Mouse (Mus musculus): Measurements from ENCODE around the gene Pde4a. TPM values are rescaled to one million over a fixed set of nuclear protein-coding genes. Genes with fewer than 3 reads are reported as not detected.
A peak's percentile ranks its signal among the peaks of the same experiment; 100 is the strongest.

The Pde4a gene
- polyA plus RNA-seq, 1 experiment: 9.5 TPM

DNA sequence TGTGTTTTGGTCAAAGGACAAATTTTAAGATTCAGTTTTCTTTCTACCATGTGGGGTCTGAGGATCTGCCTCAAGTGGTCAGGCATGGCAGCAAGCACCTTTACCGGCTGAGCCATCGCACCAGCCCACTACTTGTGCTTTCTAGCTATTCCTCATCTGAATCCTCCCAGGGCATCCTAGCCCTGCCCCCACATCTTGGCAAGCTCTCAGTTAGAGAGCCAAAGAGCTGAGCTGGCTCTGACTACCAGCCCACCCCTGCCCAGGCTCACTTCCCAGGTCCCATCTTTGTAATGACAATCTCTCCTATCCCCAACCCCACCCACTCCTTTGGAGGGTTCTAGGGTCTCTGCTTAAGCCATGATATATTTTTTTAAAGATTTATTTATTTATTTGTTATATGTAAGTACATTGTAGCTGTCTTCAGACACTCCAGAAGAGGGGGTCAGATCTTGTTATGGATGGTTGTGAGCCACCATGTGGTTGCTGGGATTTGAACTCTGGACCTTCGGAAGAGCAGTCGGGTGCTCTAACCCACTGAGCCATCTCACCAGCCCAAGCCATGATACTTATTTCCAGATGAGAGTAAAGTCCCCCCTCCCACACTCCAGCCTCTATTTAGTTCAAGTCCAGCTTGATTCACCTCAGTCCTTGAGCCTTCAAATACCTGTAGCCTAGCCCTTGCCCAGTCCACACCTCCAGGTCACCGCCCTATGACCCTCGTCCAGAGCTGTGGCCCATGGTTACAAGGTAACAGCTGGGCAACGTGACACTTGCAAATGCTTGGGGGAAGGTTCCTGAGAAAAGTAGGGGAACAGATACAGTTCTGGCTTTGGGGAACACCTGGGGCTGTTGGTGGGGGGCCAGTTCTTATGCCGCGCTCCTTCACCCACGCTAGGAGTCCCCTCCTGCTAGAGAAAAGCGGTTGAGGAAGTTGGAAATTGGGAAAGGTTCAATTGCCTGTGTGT is 2.1 kb upstream of the Pde4a start:
- H3K27me3 ChIP-seq (ENCODE audit: control insufficient read depth, insufficient read depth, low read length, poor library complexity, severe bottlenecking): peaks cover 5% of the 10 kb centered on the region
- H3K4me3 ChIP-seq (ENCODE audit: low read depth, low read length): no peak overlapping the region
- no peak overlapping the region for H3K27ac ChIP-seq (ENCODE audit: insufficient read depth, low read length)
- H3K36me3 ChIP-seq (ENCODE audit: control insufficient read depth, insufficient read depth, low read length, poor library complexity, severe bottlenecking): no peaks in the 10 kb centered on the region
- TF ChIP-seq EP300 (IDR thresholded peaks at IDR 0.05; ENCODE audit: insufficient read depth, low read depth, low read length) (no peak), POLR2A (IDR thresholded peaks at IDR 0.05; ENCODE audit: insufficient read depth, low read length) (no peak), CTCF (IDR thresholded peaks at IDR 0.05; ENCODE audit: low read depth, low read length) (no peak)
- H3K9me3 ChIP-seq (replicated peaks; ENCODE audit: control insufficient read depth, insufficient read depth, low read length, poor library complexity, severe bottlenecking): no peaks in the 10 kb centered on the region
- no peak overlapping the region for H3K9ac ChIP-seq (ENCODE audit: low read depth, poor library complexity, severe bottlenecking)
- no peaks in the 10 kb centered on the region for H3K4me1 ChIP-seq (ENCODE audit: control insufficient read depth, insufficient read depth, low read length)

- no peaks in the 10 kb centered on the region for H3K36me3 ChIP-seq (ENCODE audit: control insufficient read depth, insufficient read depth, low read length, poor library complexity, severe bottlenecking)
- peak overlapping the region; percentile 12 for H3K4me3 ChIP-seq (ENCODE audit: low read depth, low read length)
- H3K27ac ChIP-seq (ENCODE audit: insufficient read depth, low read length): no peak overlapping the region
- no peaks in the 10 kb centered on the region for H3K4me1 ChIP-seq (ENCODE audit: control insufficient read depth, insufficient read depth, low read length)
- TF ChIP-seq EP300 (IDR thresholded peaks at IDR 0.05; ENCODE audit: insufficient read depth, low read depth, low read length) (no peak), CTCF (IDR thresholded peaks at IDR 0.05; ENCODE audit: low read depth, low read length) (no peak), POLR2A (IDR thresholded peaks at IDR 0.05; ENCODE audit: insufficient read depth, low read length) (no peak)
- peaks cover 5% of the 10 kb centered on the region for H3K27me3 ChIP-seq (ENCODE audit: control insufficient read depth, insufficient read depth, low read length, poor library complexity, severe bottlenecking)
- H3K9me3 ChIP-seq (replicated peaks; ENCODE audit: control insufficient read depth, insufficient read depth, low read length, poor library complexity, severe bottlenecking): no peaks in the 10 kb centered on the region
- H3K9ac ChIP-seq (ENCODE audit: low read depth, poor library complexity, severe bottlenecking): 0 out of 2 replicates have a peak overlapping the region, but pooled peaks have one; percentile 10
Measured at GRCm38 (mm10) chr9:21164072-21164471, 1.4 kb upstream of the Pde4a start.

GRCm38 (mm10) chr9:21165952-21166451 is 488 bp downstream of the Pde4a start:
- Histone ChIP-seq H3K4me1 (ENCODE audit: control insufficient read depth, insufficient read depth, low read length) (no peaks in the 10 kb centered on the region), H3K27me3 (ENCODE audit: control insufficient read depth, insufficient read depth, low read length, poor library complexity, severe bottlenecking) (peaks cover 5% of the 10 kb centered on the region), H3K36me3 (ENCODE audit: control insufficient read depth, insufficient read depth, low read length, poor library complexity, severe bottlenecking) (no peaks in the 10 kb centered on the region)

DNA sequence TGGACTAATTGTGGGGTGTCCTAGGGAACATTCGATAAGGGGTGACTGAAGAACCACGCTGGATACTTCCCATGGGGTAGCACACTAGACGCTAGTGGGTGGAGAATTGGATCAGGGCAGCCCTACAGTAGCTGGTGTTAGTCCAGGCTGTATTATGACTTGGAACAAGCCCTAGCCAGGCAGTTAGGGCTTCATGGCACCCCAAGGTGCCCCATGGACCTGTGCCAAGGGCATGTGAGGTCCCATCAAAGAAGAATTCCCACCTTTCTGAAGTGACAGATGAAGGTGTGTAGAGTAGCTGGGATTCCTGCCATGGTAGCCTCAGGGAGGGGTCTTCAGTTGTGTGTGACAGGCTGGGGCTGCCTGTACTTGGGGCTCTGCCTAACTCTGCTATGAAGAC is 1.0 kb downstream of the Pde4a start:
- Histone ChIP-seq H3K36me3 (ENCODE audit: control insufficient read depth, insufficient read depth, low read length, poor library complexity, severe bottlenecking) (no peaks in the 10 kb centered on the region), H3K27ac (ENCODE audit: insufficient read depth, low read length) (no peak overlapping the region), H3K4me3 (ENCODE audit: low read depth, low read length) (peak overlapping the region; percentile 27), H3K27me3 (ENCODE audit: control insufficient read depth, insufficient read depth, low read length, poor library complexity, severe bottlenecking) (peaks cover 5% of the 10 kb centered on the region), H3K9me3 (replicated peaks; ENCODE audit: control insufficient read depth, insufficient read depth, low read length, poor library complexity, severe bottlenecking) (no peaks in the 10 kb centered on the region), H3K4me1 (ENCODE audit: control insufficient read depth, insufficient read depth, low read length) (no peaks in the 10 kb centered on the region), H3K9ac (ENCODE audit: low read depth, poor library complexity, severe bottlenecking) (no peak overlapping the region)
- TF ChIP-seq CTCF (IDR thresholded peaks at IDR 0.05; ENCODE audit: low read depth, low read length) (no peak), EP300 (IDR thresholded peaks at IDR 0.05; ENCODE audit: insufficient read depth, low read depth, low read length) (no peak), POLR2A (IDR thresholded peaks at IDR 0.05; ENCODE audit: insufficient read depth, low read length) (no peak)

More at GRCm38 (mm10) chr9:21165952-21166451, 488 bp downstream of the Pde4a start:
- Histone ChIP-seq H3K9me3 (replicated peaks; ENCODE audit: control insufficient read depth, insufficient read depth, low read length, poor library complexity, severe bottlenecking) (no peaks in the 10 kb centered on the region), H3K9ac (ENCODE audit: low read depth, poor library complexity, severe bottlenecking) (peak overlapping the region; percentile 85), H3K4me3 (ENCODE audit: low read depth, low read length) (peak overlapping the region; percentile 70), H3K27ac (ENCODE audit: insufficient read depth, low read length) (no peak overlapping the region)
- TF ChIP-seq EP300 (IDR thresholded peaks at IDR 0.05; ENCODE audit: insufficient read depth, low read depth, low read length) (no peak), CTCF (IDR thresholded peaks at IDR 0.05; ENCODE audit: low read depth, low read length) (peak; percentile 54), POLR2A (IDR thresholded peaks at IDR 0.05; ENCODE audit: insufficient read depth, low read length) (no peak)

DNA sequence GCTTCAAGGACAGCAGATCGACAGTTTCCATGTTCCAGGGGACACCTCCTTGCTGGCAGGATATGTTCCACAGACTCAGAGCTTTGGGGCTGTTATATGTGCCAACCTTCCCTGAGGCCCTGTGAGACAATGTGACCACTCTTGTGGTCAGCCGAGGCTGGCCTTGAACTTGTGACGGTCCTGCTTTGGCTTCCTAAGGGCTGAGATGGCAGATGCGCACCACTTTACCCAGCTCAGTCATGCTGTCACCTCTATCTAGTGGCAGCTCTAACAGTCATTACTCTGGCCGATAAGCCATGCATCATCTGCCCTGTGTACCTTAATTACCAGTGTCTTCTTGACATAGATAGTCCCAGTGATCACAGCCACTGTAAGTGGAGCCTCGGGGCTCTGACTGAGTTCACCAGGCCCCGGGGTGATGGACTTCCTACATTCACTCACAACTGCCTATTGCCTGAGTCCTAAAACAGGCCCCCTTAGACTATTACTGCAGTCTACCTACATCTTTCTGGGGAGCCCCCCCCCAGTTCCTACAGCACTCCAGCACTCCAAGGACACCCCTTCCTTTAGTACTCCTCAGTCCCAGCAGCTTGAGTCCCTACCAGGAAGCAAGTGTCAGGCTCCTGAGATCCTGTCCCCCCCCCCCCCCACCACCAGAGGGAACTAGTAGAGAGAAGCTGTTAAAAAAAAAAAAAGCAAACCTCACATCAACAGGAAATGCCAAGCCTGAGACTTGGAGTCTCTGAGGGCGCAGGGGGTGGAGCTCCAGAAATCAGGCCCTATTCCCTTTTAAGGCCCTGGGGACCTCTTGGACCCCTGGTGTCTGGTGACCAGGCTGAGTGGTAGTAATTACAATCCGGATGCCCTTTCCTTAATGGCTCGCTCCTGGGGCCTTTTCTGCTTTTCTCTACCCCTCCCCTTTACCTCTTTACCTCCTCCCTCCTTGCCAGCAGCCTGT is 1.9 kb downstream of the Pde4a start:
- Histone ChIP-seq H3K9me3 (replicated peaks; ENCODE audit: control insufficient read depth, insufficient read depth, low read length, poor library complexity, severe bottlenecking) (no peaks in the 10 kb centered on the region), H3K4me3 (ENCODE audit: low read depth, low read length) (no peak overlapping the region), H3K27me3 (ENCODE audit: control insufficient read depth, insufficient read depth, low read length, poor library complexity, severe bottlenecking) (peaks cover 5% of the 10 kb centered on the region), H3K27ac (ENCODE audit: insufficient read depth, low read length) (no peak overlapping the region), H3K36me3 (ENCODE audit: control insufficient read depth, insufficient read depth, low read length, poor library complexity, severe bottlenecking) (no peaks in the 10 kb centered on the region), H3K4me1 (ENCODE audit: control insufficient read depth, insufficient read depth, low read length) (no peaks in the 10 kb centered on the region), H3K9ac (ENCODE audit: low read depth, poor library complexity, severe bottlenecking) (no peak overlapping the region)
- no peak for TF ChIP-seq POLR2A (IDR thresholded peaks at IDR 0.05; ENCODE audit: insufficient read depth, low read length)
- TF ChIP-seq EP300 (IDR thresholded peaks at IDR 0.05; ENCODE audit: insufficient read depth, low read depth, low read length): no peak
- TF ChIP-seq CTCF (IDR thresholded peaks at IDR 0.05; ENCODE audit: low read depth, low read length): no peak

Data from ES-Bruce4 (cell line).